Mouse (Mus musculus) inflammation-experienced regulatory T-cells, adult 6 months (primary cell): ENCODE results near the gene Lep. TPM values are rescaled to one million over a fixed set of nuclear protein-coding genes. Genes with fewer than 3 reads are reported as not detected.

Source experiments
- ATAC-seq: one replicate; pipeline ENCODE4 v1.8.0; 2017
- polyA plus RNA-seq, 3 experiments: library from polyadenylated mRNA; unstranded; fragments of 100-300 nt; shearing (Covaris generic); gene quantifications; one replicate each; pipeline ENCODE4 v1.2.1; 2017

Lep gene
- not detected for polyA plus RNA-seq

DNA sequence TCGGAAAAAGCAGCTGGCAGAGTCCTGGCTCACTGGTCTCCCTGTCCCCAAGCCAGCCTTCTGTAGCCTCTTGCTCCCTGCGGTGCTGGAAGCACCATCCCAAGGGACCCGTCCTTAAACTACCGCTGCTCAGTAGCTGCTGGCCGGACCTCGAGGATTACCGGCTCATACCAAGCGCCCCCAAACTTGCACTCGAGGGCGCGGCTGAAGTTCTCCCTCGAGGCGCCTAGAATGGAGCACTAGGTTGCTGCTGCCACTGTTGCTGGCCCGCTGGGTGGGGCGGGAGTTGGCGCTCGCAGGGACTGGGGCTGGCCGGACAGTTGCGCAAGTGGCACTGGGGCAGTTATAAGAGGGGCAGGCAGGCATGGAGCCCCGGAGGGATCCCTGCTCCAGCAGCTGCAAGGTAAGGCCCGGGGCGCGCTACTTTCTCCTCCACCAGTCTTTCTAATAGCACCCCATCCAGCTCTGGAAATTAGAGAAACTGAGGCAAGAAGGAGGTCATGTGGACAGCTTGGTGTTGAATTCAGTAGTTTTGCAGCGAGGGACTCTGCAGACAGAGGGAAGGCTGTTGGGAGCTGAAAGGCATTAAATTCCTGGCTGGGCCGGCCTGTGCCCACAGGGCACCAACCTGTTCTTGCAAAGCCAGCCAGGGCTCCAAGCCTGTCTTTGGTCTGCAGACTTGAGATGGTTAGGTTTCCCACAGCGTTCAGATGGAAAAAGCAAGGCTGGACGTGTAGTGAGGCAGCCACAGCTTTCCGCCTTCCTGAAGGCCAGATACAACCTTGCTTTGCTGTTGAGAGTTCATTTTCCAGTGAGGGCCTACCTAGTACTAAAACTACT lies at the start of gene Lep:
Gene Lep, plus strand, starts transcription at position 375 of the 840 bp plus-strand sequence.
- ATAC-seq: no peak

DNA sequence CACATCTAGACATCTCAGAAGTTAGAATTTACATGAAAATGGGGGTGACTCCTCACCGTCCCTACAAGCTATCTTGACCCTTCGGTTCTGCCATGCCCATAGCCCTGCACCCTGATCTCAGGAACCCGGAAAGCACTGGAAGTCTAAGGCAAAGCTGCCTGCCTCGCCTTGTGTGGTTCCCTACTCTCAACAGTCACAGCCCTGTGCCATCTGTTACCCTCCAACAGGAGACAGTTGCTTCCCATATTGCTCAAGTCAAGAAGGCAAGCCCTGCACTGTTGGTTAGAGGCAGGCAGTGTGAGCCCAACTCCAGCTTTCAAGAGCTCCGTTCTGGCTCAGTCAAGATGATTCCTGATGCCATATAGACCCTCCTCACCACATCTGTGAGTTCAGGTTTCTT lies 48.4 kb upstream of the Lep start:
- ATAC-seq: no peak

DNA sequence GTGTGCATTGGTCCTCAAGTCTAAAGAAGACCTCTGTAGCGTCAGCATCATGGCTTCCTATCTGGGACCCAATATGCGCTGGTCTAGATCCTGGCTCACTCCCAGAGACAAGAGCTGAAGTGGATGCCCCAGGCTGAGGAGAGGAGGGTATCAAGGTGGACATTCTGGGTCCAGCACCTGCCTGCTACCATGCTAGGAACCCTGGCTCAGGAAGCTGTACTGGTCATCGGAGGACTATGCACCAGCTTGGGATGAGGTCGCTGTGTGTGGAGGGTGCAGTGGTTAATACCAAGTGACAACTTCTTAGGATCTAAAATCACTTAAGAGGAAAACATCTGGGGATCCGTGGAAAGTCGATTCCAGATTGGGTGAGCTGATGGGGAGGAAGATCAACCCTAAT lies 46.8 kb upstream of the Lep start:
- no peak for ATAC-seq

DNA sequence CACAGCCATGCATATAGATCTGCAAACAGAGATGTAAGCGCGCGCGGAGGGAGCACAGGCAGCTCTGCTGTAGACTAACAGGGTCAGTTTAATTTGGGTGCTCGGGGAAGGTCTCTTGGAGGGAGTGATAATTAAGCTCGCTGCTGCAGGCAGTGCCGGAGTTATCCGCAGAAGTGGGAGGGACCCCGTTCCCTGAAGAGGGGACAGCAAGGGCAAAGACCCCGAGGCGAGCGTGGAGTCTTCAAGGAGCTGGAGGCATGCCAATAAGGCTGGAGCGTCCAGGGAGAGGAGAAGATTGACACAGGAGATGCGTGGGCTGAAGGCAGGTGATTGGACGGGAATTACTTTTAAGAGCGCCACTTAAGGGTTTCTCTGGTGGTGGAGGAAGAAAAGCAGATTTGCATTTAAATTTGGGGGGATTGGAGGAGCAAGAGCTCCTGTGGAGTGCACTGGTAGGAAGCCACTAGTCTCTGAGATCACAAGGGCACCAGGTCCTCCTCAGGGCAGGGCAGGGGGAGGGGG lies 43.1 kb upstream of the Lep start:
- ATAC-seq: no peak

DNA sequence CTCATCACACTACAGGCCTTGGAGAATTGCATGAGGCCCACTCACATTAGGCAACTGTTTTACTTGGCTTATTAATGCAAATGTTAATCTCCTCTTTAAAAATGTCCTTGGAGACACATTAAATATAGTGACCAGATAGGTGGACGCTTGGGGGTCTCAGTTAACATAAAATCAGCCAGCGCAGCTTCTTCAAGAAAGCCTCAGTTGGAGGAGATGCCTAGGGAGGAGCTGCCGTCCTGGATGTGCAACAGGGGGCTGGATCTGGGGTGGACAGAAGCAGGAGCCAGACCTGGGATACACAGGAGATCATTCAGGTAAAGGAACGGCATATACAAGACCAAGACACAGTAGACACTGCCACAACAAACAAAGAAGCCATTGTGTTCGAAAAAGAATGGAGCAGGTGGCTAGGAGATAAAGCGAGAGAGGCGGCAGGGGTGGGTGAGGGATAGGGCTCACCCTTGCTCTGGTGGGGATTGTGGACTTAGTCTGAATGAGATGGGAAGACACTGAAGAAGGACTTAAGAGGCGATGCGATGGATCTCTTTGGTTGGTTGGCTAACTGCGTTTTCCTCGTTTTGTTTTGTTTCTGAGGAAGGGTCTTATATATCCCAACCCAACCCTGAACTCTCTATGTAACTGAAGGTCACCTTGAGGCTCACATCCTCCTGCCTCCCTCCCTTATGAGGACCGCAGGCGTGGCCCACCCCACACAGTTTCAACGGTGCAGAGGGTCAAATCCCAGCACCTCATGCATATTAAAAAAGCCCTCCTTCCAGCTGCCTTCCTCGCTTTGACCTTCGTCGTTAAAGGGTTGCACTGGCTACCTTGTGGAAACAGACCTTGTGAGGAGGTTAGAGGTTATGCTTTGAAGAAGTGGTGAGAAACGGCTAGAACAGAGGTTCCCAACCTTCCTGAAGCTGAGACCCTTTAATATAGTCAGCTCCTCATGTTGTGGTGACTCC lies 40.0 kb upstream of the Lep start:
- ATAC-seq: no peak

DNA sequence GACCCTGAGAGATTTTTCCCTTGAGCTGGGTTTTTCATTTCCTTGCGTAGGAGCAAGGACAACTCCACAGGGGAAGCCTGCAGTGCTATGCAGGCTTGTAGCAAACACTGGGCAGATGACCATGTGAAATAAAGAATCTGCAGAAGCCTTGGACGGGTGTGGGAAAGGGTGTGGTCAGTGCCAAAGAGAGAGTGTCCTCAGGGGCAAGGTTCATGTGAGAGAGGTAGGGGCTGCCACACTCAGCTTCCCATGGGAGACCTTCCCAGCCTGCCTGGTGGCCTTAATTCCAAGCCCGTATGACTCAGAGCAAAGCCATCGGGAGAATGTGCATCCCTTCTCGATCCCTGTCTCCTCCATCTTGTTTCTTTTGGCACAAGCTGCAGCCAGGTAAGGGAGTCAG lies 39.1 kb upstream of the Lep start:
- no peak for ATAC-seq

DNA sequence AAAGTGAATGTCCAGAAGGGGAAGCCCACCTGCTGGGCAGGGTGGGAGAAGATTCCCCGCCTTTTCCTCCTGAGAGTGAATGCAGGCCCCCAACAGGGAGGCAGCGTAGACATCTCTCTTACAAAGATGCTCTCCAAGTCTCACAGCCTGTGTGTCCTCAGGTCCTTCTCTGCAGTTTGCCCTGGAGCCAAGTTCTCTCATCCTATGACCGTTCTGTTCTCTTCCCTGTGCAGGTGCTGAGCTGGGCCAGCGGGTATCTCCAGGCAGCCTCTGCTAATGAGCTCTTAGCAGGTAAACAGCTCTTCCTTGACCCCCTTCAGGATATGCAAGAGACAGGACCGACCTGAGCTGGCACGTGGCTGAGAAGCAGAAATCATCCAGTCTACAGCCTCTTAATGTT lies 38.5 kb upstream of the Lep start:
- ATAC-seq: no peak

DNA sequence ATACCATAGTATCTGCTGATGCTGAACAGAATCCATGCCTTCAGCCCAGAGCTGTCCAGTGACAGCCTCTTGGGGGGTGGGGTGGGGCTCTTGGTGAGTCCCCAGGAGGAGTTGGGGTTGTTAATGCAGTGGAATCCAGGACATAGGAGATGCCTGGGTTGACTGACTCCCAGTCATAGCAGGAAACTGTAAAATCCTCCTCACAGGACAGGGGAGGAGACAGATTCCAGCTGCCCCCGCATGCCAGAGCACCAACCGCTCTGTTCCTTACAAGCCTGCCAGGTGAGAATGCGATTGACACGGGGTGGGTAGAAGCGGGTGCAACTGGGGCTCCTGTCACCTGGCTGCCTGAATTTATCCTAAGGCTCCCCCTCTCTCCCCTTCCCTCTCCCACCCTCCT lies 37.9 kb upstream of the Lep start:
- no peak for ATAC-seq

DNA sequence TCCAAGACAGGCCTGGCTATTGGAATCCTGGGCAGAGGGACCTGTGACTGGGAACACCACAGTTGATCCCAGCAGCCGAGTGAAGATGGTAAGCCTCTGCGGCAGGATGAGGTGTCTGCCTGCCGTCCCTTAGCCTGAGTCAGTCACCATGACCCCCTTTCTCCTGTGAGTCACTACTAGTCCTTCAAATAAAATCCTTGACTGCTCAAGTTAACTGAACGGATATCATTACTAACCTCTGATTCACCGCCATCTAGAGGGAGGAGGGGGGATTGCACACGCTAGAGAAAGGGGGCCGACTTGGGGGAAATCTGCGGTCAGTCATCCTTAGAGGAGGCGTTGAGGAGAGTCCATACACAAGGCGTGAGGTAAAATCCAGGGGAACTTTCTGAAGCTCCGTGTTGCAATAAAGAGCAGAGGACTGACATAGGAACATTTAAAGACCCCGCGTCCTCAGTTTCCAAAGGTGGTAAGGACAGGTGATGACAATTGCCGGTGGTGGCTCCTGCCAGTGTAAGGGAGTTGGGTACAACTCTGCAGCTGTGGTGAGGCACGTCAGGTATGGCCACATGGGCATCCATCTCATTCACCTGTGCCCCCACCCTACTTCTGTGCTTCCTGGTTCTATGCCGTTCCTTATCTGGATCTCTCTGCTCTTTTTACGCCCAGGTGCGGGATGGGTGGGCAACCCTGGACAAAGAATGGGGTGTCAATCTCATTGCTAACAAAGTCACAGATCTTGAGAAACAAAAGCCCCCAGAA lies 36.6 kb upstream of the Lep start:
- ATAC-seq: peak; percentile 45

DNA sequence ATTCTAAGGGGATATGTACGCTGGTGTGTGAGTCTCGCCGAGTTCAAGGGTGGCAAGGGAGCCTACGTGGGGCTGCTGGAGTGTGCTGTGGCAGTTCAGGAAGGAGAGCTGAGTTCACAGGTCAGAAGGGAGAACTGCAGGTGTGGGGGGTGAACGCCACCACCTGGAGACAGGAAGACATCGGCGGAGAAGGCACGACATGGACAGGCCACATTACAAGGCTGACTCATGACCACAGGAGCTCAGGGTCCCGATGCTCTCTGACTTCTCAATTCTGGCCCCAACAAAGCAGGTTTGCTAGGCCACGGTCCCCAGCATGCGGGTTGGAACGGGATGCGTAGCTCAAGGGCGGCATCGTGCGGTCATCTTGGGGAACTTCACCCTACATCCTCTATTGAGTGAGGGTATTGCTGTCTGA lies 36.0 kb upstream of the Lep start:
- peak; percentile 79 for ATAC-seq

DNA sequence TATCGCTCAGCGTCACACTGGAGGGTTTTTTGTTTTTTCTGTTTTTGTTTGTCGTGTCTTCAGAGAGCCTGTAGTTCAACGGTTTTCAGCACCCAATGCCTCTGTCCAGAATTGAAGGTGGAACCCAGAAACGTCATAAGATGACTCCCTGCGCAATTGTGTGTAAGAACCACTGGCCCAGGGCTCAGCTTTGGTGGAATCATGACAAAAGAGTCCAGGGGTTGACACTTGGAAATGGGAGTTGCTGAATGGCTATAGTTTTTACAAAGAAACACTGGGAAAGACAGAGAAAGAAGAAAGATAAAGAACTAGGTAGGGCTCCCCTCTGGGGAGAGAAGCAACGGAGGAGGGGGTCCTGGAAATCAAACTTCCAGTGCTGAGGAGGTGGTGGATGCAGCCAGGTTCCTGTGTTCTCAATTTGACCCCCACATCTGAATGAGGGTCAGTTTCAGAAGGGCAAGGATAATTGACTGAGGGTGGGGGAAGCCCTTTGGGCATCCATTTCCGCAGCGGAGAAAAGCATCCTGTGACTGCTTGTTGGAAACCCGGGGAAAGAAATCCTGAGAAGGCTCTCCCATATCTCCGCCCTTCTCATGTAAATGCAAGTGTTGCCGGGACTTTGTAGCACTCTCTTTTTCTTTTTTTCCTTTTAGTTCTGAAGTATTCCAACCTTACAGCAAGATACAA lies 34.1 kb upstream of the Lep start:
- ATAC-seq: no peak

DNA sequence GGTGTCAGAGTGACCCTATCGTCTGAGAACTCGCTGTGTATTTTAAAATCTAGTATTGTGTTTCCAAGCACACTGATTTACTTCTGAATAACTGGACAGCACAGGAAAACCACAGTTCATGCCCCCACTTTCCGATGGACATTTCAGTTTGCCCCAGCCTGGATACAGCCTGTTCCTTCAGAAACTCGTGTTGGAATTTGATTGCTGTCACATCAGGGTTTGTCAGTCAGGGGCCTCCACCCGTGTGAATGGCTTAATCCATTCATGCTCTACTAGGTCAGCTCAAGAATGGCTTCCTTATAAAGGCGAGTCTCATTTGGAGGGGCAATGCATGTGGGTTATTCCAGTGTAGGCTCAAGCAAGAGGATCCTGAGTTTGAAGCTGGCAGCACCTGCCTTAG lies 33.3 kb upstream of the Lep start:
- ATAC-seq: no peak

DNA sequence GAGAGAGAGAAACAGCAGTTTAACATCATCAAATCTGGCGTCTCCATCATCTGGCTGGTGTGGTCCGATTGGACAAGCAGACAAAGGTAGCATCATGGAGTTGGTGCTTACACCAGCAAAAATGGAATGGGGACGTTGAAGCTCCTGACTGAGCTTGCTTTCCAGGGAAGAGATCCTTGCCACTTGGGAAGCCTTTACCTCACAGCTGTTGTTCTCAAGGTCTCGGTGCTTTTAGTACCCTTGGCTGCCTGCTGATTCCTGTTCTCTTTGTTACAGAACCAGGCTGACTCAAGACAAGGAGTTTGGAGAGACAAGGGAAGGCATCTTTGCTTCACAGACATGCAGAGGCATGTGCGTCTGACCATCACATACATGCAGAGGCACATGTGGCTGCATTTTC lies 31.9 kb upstream of the Lep start:
- ATAC-seq: no peak

DNA sequence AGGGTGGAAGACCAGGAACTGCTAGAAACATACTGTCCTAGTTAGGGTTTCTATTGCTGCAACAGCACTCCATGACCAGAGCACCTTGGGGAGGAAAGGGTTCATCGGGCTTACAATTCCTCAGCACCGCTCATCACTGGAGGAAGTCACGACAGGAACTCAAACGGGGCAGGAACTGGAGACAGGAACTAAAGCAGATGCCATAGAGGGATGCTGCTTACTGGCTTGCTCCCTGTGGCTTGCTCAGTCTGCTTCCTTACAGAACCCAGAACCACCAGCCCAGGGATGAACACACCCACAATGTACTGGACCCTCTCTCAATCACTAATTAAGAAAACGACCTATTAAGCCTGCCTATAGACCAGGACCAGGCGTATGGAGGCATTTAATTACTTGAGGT lies 30.5 kb upstream of the Lep start:
- no peak for ATAC-seq

DNA sequence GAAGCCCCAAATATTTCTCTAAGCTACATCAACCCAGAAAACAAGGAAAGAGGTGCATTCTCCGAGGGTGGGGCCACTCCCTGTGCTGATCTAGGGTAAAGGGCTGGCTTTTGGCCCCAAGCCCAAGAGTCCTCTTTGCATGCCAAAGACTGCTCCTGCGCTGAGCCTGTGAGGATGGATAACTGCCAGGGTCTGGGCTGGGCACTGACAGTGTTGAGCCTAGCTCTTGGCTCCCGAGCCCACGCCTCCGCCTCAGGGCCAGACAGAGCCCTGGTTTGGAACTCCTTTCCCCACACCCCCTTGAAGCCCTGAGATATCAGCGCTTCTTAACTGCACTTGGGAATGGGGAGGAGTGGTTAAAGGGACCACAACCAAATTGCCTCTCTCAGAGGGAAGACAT lies 28.8 kb upstream of the Lep start:
- ATAC-seq: no peak

DNA sequence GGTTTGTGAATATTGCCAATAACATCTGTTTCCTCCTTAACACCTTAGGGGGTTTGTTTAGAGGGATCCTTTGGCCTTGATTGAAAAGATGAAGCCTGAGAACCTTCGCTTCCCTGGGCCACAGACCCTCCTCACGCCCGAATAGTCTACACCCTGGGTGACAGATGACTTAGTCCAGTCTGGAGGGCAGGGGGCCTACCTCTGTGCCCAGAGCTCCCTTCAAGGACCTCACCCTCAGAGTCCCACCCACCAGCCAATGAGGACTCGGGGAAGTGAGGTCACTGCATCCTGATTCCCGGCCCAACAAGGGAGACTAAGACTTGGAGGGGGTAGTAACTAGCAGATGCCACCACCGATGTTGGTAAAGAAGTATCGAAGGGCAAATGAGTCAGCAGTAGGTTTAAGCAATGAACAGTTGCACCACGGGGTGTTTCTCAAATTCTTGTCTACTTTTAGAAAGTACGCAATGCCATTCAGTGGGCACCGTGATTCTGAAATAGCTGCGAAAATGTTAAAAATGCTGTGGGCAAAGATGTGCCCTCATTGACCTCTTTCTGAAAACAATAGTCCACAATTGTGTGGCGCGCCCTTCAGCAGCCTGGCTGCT lies 28.2 kb upstream of the Lep start:
- ATAC-seq: no peak

DNA sequence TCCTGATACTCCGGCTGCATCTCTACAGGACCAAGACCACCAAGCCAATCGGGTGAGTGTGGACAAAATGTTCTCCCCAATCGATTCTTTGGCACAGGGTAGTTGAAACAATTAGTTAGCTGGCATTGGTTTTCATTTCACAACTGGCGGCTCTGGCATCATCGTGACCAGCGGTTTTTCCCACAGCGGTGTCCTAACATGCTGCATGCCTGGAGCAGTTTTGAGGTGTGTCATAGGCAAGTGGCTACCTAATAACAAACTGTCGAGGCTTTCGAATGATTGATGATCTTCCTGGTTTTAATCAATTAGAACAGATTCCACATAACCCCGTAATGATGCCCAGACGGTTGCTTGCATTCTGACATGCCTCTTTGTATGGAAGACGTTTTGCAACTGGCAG lies 27.6 kb upstream of the Lep start:
- no peak for ATAC-seq

DNA sequence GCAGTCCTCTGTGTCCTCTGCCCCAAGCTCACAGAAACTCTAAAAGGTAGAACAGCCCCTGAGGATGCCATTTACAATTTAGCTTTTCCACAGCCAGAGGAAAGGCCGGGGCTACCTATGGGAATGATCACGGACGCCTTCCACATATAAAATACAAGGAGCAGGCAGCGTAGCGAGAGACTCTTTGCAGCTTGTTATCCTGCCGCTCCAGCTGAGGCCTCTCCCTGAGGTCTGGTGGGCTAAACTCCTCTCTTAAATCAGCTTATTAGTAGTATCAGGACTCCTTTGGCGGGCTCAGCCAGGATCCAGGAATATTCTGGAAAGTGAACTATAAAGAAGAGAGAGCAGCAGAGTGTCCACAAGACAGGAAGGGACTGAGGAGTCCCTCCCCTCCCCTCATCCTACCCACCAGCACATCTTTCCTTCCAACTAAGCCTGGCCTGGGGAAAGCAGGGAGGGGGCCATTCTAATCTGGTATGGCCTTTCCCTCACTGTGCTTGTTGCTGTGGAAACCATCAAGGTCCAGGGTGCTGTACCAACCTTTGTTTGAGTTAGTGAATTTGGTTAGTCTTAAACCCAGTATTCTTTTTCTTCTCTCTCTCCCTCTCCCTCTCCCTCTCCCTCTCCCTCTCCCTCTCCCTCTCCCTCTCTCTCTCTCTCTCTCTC lies 25.9 kb upstream of the Lep start:
- no peak for ATAC-seq

DNA sequence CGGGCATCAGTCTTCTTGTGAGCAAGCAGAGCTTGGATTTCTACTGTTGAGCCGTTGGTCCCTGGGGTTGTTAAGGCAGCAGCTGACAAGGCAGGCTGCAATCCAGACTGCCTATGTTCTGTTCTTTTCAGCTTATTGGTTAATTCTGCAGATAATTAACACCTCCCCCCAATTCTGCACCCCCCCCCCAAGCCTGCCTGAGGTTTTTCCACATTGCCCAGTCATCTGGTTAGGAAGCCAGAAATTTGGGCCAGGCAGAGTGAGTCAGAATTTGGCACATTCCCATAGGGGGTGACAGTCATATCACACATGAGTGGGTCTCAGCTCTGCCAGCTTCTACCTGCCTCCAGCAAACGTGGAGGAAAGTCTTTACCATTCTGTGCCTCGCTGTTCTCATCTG lies 23.3 kb upstream of the Lep start:
- no peak for ATAC-seq

DNA sequence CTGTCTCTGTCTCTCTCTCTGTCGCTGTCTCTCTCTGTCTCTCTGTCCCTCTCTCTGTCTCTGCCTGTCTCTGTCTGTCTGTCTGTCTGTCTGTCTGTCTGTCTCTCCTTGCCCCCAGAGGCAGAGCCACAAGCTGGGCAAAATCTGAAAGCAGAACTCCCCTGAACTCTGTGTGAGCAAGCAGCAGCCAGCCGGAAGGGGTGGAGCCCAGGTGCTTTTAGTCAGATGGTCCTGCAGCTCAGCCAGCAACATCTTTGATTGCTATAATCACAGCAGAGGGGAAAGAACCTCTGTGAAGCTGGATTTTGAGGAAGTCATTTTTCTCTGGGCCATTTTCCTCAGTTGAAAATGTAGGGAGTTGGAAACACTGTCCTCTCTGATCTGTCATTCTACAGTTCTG lies 19.8 kb upstream of the Lep start:
- no peak for ATAC-seq

DNA sequence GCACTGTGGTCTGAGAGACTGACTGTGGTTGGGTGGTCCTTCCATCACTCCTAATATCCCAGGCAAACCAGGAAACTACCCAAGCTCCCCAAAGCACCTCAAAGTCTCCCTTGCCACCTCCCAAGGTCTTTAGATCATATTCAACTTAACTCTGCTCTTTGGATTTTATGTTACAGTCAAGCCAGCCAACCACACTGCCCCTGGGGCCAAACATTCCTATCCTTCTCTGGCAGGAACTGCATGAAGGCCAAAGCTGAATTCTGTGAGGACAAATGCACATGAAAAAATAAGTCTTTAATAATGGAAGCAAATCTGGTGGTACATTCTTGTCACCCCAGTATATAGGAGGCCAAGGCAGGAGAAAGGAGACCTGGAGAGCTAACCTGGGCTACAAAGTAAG lies 16.0 kb upstream of the Lep start:
- no peak for ATAC-seq
